Mouse (Mus musculus): ENCODE results near the gene Zmym2.

The Zmym2 gene

GRCm38 (mm10) chr14:56935481-56935880 lies 49.0 kb downstream of the Zmym2 start:
- no peak for DNase-seq

GRCm38 (mm10) chr14:56939903-56940302 lies 53.5 kb downstream of the Zmym2 start:
- DNase-seq: no peak

DNA sequence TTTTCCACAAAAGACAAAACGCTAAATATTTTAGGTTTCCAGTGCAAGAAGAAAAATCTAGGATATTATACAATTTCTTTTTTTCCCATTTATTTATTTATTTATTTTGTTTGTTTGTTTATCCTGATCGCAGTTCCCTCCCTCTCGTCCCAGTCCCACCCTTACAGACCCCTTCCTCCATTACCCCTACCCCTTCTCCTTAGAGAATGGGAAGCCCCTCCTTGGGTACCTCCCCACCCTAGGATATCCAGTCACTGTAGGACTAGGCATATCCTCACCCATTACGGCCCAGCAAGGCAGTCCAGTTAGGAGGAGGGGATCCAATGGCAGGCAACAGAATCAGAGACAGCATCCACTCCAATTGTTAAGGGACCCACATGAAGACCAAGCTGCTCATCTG lies 66.5 kb downstream of the Zmym2 start:
- DNase-seq: no peak

GRCm38 (mm10) chr14:56954393-56954792 lies 67.9 kb downstream of the Zmym2 start:
- DNase-seq: no peak

DNA sequence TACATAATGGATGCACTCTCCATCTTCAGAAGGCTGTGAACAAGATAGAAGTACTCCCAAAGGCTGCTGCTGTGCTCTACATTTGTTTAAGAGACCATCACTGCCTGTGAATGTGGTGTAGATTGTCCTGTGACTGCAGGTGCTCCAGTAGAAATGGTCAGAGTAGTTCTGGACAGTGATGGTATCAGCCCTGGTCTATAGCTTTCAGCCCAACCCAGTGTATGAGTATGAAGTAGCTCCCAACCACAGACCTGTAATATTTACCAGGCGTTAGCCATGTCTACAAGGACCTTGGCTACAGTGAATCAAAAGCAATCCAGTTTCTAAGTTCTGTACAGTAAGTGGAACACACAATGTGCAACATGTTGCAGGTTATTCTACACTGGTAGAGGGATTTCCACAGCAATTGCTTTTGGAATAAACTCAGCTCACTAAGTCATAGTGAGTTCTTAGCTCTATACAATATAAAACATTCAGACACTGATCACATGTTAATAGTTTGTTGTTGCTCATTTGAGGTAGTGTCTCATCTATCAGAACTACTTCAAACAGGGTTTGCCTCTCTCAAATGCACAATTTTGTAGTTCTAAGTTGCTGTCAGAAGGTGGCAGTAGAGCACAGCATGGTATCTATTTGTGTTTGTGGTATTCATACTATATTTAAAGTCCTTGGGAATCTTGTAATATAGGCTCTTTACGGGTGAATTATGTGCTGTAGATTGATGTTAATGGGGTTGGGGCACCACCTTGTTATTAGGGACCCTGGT lies 77.7 kb downstream of the Zmym2 start:
- DNase-seq: peak; percentile 23

GRCm38 (mm10) chr14:56969653-56970052 lies 83.2 kb downstream of the Zmym2 start:
- no peak for DNase-seq

GRCm38 (mm10) chr14:56970160-56970559 lies 83.7 kb downstream of the Zmym2 start:
- no peak for DNase-seq

DNA sequence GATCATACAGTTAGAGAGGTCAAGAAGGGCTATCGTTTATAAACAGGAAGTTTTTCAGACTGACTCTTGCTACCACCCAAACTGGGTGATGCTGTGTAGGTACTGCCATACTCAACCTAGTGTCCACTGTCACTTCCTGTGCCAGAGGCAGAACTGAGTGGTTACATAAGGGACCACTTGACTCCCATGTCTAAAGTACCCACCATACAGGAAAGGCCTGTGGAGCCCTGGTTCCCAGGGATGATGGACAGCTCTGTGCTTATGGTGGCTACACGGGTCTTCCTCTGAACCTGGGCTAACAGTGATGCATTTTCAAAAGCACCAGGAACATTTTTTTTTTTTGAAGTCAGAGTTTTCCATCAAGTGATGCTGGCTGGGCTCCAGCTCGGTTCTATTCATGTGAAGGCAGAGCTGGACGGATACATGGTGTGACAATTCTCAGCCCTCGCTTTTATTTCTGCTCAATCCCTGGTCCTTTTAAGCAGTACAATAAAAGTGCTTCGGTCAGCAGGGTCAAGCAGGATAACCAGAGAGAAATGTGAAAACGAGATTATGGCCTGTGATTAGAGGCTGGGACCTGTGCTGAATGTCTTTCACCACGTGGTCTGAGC lies 91.7 kb downstream of the Zmym2 start:
- DNase-seq: no peak

GRCm38 (mm10) chr14:56988621-56989020 lies 102.2 kb downstream of the Zmym2 start:
- no peak for DNase-seq
